Mouse (Mus musculus) cerebellum, adult 8-10 months (tissue): Measurements from ENCODE around the gene Gm438.
"Not testable (repeated sequence)": the region's sequence is repeated elsewhere in the genome, so short reads cannot be mapped to it uniquely, and the experiment has no call there.

Experiments used
- DNase-seq: peaks from one replicate; pipeline ENCODE4 v3.0.0; 2022

Gene Gm438

DNA sequence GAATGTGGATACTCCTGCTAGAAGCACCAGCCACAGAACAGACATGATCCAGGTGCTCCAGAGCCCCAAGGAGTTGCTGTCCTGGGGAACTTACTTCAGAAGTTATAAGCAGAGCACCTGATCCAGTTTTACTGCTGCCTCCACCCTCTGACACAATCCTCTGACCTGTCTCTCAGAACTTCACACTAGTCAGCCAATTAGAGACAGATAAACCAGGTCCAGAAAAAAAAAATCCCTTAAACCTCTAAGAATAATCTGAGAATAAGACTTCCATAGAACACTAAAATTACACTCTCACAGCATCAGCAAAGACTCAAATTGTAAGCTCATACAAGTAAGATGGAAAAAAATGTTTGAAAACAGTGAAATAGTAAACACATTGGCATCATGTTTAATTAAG, at the start of gene Gm438:
Gene Gm438, minus strand, starts transcription at position 101 of the 400 bp plus-strand sequence.
- DNase-seq, result no peak

DNA sequence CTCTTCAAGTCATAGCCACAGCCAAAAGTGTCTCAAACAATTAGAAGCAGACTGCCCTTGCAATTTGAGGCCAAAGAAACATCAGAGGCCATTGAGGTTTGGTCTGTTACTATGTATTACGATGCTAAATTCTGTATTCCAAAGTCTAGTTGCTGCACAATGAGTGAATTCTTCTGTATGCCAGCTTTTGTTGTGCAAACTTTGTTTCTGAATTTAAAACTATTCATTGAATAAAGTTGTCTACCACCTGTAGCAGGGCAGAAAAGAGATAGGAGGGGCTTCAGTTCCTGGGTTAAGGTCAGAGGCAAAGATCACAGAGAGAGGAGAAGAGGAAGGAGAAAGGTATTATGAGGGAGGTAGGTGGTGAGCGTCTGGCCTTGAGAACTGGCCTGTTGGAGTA, 38.3 kb upstream of the Gm438 start:
- DNase-seq, result no peak

- DNase-seq, result no peak
Measured at GRCm38 (mm10) chr4:144823996-144824395, 37.6 kb upstream of the Gm438 start.

DNA sequence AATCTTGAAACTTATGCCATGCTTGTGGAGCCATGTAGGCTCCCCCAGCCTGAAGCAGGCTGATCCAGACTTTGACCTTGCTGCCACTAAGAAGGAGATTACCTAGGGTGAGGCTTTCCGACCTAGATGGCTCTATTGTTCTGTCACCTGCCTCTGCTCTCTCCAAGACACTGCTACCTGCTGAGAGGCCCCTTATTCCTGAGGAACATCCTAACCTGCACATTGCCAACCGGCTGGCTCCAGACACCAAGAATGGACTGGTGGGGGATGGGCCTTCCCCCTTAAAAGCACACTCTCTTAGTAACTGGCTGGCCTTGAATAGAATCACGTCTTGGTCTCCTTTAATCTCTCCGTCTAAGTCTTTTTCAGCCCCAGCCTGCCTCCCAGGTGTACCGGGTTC, 20.8 kb upstream of the Gm438 start:
- not testable (repeated sequence) for DNase-seq

GRCm38 (mm10) chr4:144803633-144804032, 17.2 kb upstream of the Gm438 start:
- no peak for DNase-seq

GRCm38 (mm10) chr4:144790141-144790540, 3.8 kb upstream of the Gm438 start:
- DNase-seq, result no peak

GRCm38 (mm10) chr4:144782476-144783197, 3.7 kb downstream of the Gm438 start:
- no peak for DNase-seq

- DNase-seq, result peak; percentile 12
Measured at GRCm38 (mm10) chr4:144765722-144766121, 20.7 kb downstream of the Gm438 start.

GRCm38 (mm10) chr4:144749139-144749538, 37.2 kb downstream of the Gm438 start:
- DNase-seq, result no peak
